Mouse (Mus musculus) kidney, adult 2 months (tissue): Measurements from ENCODE around the gene Edc4. TPM values are rescaled to one million over a fixed set of nuclear protein-coding genes. Genes with fewer than 3 reads are reported as not detected.

Experiments
- DNase-seq: peaks from one replicate; pipeline ENCODE4 v3.0.0; 2021
- H3K27ac ChIP-seq: fragments of 200-500 bp; 2 replicates; pipeline ENCODE4 v1.5.1; 2012; ENCODE audit warnings: low read depth, low read length, control low read depth, inconsistent platforms; ENCODE audit not compliant: insufficient read depth
- H3K27me3 ChIP-seq: fragments of 200-500 bp; replicated peaks from 2 replicates; pipeline ENCODE4 v1.6.1; 2012; ENCODE audit warnings: mild to moderate bottlenecking, moderate library complexity, low read length, inconsistent platforms; ENCODE audit not compliant: control insufficient read depth, insufficient read depth
- H3K36me3 ChIP-seq: fragments of 200-500 bp; 2 replicates; pipeline ENCODE4 v1.6.1; 2012; ENCODE audit warnings: mild to moderate bottlenecking, moderate library complexity, low read length, inconsistent platforms; ENCODE audit not compliant: control insufficient read depth, insufficient read depth
- H3K4me1 ChIP-seq: fragments of 200-500 bp; 2 replicates; pipeline ENCODE4 v1.6.1; 2011; ENCODE audit warnings: low read length; ENCODE audit not compliant: control insufficient read depth, insufficient read depth
- H3K4me3 ChIP-seq: fragments of 200-500 bp; 2 replicates; pipeline ENCODE4 v1.5.1; 2011; ENCODE audit warnings: mild to moderate bottlenecking, low read depth, low read length, control low read depth; ENCODE audit not compliant: insufficient read depth
- CTCF ChIP-seq: fragments of 200-500 bp; conservative IDR thresholded peaks from 2 replicates; pipeline ENCODE4 v1.5.1; 2011; ENCODE audit warnings: low read depth, mild to moderate bottlenecking, control low read depth, low read length, moderate library complexity, mixed read lengths; ENCODE audit not compliant: insufficient read depth, insufficient read length
- POLR2A ChIP-seq: fragments of 200-500 bp; IDR thresholded peaks from one replicate; pipeline ENCODE4 v1.6.1; 2011; ENCODE audit warnings: low read depth, low read length, control low read depth
- WGBS: fragments of 180-500 bp; shearing (Covaris S2); methylation state at CpG from one replicate; pipeline ENCODE4 v1.1.7; 2018; 5-methylcytosine and 5-hydroxymethylcytosine counted together
- polyA plus RNA-seq: library from polyadenylated mRNA; depleted of rRNA; stranded (reverse); fragments of >200 nt; gene quantifications from 2 replicates; pipeline ENCODE4 v1.2.3, GENCODE M21; 2012; rRNA removed

Edc4 gene
- polyA plus RNA-seq, 1 experiment: 38.5 TPM

DNA sequence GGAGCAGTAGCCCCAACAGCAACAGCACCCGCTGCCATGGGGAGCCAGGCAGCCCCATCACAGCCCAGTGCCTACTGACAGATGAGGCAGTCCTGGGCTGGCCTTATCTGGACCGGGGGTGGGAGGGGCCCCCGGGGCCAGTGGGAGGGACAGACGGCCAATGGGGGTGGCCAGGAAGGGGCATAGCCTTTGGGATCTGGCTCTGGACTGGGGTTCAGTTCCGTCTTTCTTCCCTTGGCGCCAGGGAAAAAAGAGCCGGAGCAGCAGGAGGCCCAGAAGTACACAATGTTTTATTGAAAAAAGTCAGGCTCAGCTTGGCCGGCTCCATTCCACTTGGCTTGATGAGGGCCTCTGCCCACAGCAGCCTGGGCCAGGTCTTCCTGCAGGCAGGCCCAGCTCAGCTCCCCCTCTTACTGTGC, 62.6 kb downstream of the Edc4 start, which contains the start of gene Lcat:
Gene Lcat (minus strand): TSS at position 62 of the 419 bp plus-strand sequence.
- no peak within 1 kb of the TSS for H3K4me3 ChIP-seq
- no peaks in the 10 kb centered on the region for H3K4me1 ChIP-seq
- no peak for TF ChIP-seq CTCF
- no peak for TF ChIP-seq POLR2A
- WGBS: 91% methylated on average over 8 of the region's 8 CpGs
- no peak for DNase-seq
- H3K27me3 ChIP-seq: no peaks in the 10 kb centered on the region
- no peaks in the 10 kb centered on the region for H3K36me3 ChIP-seq
- H3K27ac ChIP-seq: no peak within 1 kb of the TSS

Other genes with a start within 250 kb of the Edc4 start
- 13.3 and 16.7 TPM in 2 replicates for gene Ctcf, start 244.3 kb upstream of the Edc4 start, polyA plus RNA-seq
- gene Agrp, start 243.5 kb upstream of the Edc4 start, polyA plus RNA-seq: 0.13 and 0.31 TPM in 2 replicates
- 0.88 and 2.7 TPM in 2 replicates for gene Carmil2, start 194.6 kb upstream of the Edc4 start, polyA plus RNA-seq
- gene Acd, start 179.8 kb upstream of the Edc4 start, polyA plus RNA-seq: 39.9 and 44.4 TPM in 2 replicates
- gene Pard6a, start 179.7 kb upstream of the Edc4 start, polyA plus RNA-seq: 18.7 and 20.8 TPM in 2 replicates
- gene 4933405L10Rik, start 173.2 kb upstream of the Edc4 start, polyA plus RNA-seq: 0.10 and 0.19 TPM in 2 replicates
- gene Enkd1, start 172.7 kb upstream of the Edc4 start, polyA plus RNA-seq: 6.8 and 7.6 TPM in 2 replicates
- 7.5 and 7.8 TPM in 2 replicates for gene Gfod2, start 122.2 kb upstream of the Edc4 start, polyA plus RNA-seq
- gene Ranbp10, start 53.5 kb upstream of the Edc4 start, polyA plus RNA-seq: 22.1 and 24.8 TPM in 2 replicates
- gene Tsnaxip1, start 53.1 kb upstream of the Edc4 start, polyA plus RNA-seq: 0.05 TPM in 1 of 2 replicates, not detected in the other
- 6.7 and 7.3 TPM in 2 replicates for gene Cenpt, start 27.6 kb upstream of the Edc4 start, polyA plus RNA-seq
- 41.5 and 45.3 TPM in 2 replicates for gene Thap11, start 25.7 kb upstream of the Edc4 start, polyA plus RNA-seq
- 34.5 and 61.6 TPM in 2 replicates for gene Nutf2, start 20.3 kb upstream of the Edc4 start, polyA plus RNA-seq
- gene Nrn1l, start 12.7 kb downstream of the Edc4 start, polyA plus RNA-seq: 0.77 and 1.1 TPM in 2 replicates
- 44.9 and 51.0 TPM in 2 replicates for gene Pskh1, start 19.6 kb downstream of the Edc4 start, polyA plus RNA-seq
- gene Ctrl, start 53.0 kb downstream of the Edc4 start, polyA plus RNA-seq: 1.0 and 1.5 TPM in 2 replicates
- gene Psmb10, start 57.6 kb downstream of the Edc4 start, polyA plus RNA-seq: 71.2 and 88.0 TPM in 2 replicates
- 2.2 and 2.4 TPM in 2 replicates for gene Lcat, start 62.5 kb downstream of the Edc4 start, polyA plus RNA-seq
- 30.9 and 33.5 TPM in 2 replicates for gene Slc12a4, start 85.2 kb downstream of the Edc4 start, polyA plus RNA-seq
- 0.05 and 0.10 TPM in 2 replicates for gene Dpep3, start 98.5 kb downstream of the Edc4 start, polyA plus RNA-seq
- gene Dus2, start 110.5 kb downstream of the Edc4 start, polyA plus RNA-seq: 10.2 and 11.6 TPM in 2 replicates
- gene Dpep2nb, start 125.1 kb downstream of the Edc4 start, polyA plus RNA-seq: 0.06 TPM in 1 of 2 replicates, not detected in the other
- 8.0 and 8.4 TPM in 2 replicates for gene Ddx28, start 131.0 kb downstream of the Edc4 start, polyA plus RNA-seq
- gene Nfatc3, start 178.0 kb downstream of the Edc4 start, polyA plus RNA-seq: 18.6 and 19.5 TPM in 2 replicates